Comparison of ENCODE assay signal across 19 mouse cellular contexts in the genomic region with DNA sequence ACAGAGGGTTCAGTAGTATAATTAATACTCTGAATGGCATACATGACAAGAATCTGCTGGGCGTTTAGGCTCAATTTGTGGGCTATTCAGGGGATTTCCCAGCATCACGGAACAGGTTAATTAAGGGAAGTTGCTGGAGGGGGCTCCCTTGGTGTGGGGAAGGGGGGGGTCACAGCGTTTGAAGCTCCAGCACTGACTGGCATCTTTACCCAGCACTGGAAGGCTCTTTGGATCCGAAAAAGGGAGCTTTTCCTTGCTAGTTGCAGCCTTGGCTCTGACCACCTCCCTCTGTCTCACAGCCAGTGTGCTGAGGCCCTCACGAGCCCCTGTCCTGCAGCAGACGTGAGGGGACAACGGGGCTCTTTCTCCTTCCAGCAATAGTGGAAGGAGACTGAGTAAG. TPM values are rescaled to one million over a fixed set of nuclear protein-coding genes. Genes with fewer than 3 reads are reported as not detected.
A peak's percentile ranks its signal among the peaks of the same experiment; 100 is the strongest.
DNase-seq lines count a peak whose midpoint lies in the region; ATAC-seq and TF ChIP-seq lines count a peak whose summit lies in the region.
"Had no signal": no experiment of that assay in that cellular context is flagged by ENCODE, and none has a peak within 500 bp of the region (broad histone marks: within the 10 kb centered on the region; RNA-seq: fewer than 3 reads in every experiment).

No protein-coding gene starts in this region.

- H3K4me3 ChIP-seq in layer of hippocampus, adult 2 months: no peak overlapping the region
- no peak overlapping the region for H3K4me3 ChIP-seq in forebrain, embryonic 11.5 days (ENCODE audit: low read depth, low read length)
- H3K4me3 ChIP-seq: erythroblast, embryonic 14.5 days; limb, embryonic 13.5 days; megakaryocyte, embryonic 14.5 days had no signal

- H3K36me3 ChIP-seq in forebrain, embryonic 11.5 days (ENCODE audit: control insufficient read depth, insufficient read depth, low read length): no peaks in the 10 kb centered on the region
- H3K36me3 ChIP-seq: limb, embryonic 13.5 days had no signal

- 29% methylated on average over 7 of the region's 7 CpGs for WGBS in forebrain, embryonic 11.5 days

- peaks cover 10% of the 10 kb centered on the region for H3K4me1 ChIP-seq in forebrain, embryonic 11.5 days (replicated peaks; ENCODE audit: control insufficient read depth, insufficient read depth, low read length)

- peak; percentile 70 for ATAC-seq in forebrain, embryonic 11.5 days (replicated peaks; ENCODE audit: low FRiP score)
- peak; percentile 66 to 83 for ATAC-seq in hematopoietic stem cell, adult 5-6 weeks (replicated peaks in 1 of 2; ENCODE audit: insufficient read depth in 1 of 2, low FRiP score in 2 of 2, low TSS enrichment in 1 of 2, low read depth in 1 of 2, poor library complexity in 2 of 2, severe bottlenecking in 2 of 2)
- ATAC-seq: activated CD4-positive, CD25-positive, alpha-beta regulatory T cell, adult 4 months had no signal

- no peaks in the 10 kb centered on the region for H3K27me3 ChIP-seq in forebrain, embryonic 11.5 days (ENCODE audit: control insufficient read depth, insufficient read depth, low read length)
- H3K27me3 ChIP-seq: limb, embryonic 13.5 days had no signal

- no peak overlapping the region for H3K4me2 ChIP-seq in forebrain, embryonic 11.5 days (ENCODE audit: low read depth, low read length, severe bottlenecking)
- H3K4me2 ChIP-seq: limb, embryonic 13.5 days had no signal

- peak overlapping the region; percentile 76 for H3K27ac ChIP-seq in layer of hippocampus, adult 2 months
- H3K27ac ChIP-seq in forebrain, embryonic 11.5 days (ENCODE audit: low read depth, low read length): peak overlapping the region; percentile 57; the same call in 1 of the 2 replicates
- H3K27ac ChIP-seq: limb, embryonic 13.5 days; liver, embryonic 14.5 days had no signal

- no peak for TF ChIP-seq CTCF in layer of hippocampus, adult 2 months (conservative IDR thresholded peaks at IDR 0.05)

- no peaks in the 10 kb centered on the region for H3K9me3 ChIP-seq in forebrain, embryonic 11.5 days (ENCODE audit: control insufficient read depth, low read length)
- H3K9me3 ChIP-seq: limb, embryonic 13.5 days; megakaryocyte, embryonic 14.5 days had no signal

- DNase-seq in layer of hippocampus, adult 2 months (ENCODE audit: low spot score in 2 of 2): no peak
- no peak for DNase-seq in layer of hippocampus, postnatal 14 days (ENCODE audit: low spot score in 2 of 2)
- peak; percentile 51 to 56 for DNase-seq in B cell, adult 2 months
- no peak for DNase-seq in forebrain, embryonic 11.5 days (ENCODE audit: low spot score)
- no peak for DNase-seq in right cerebral cortex, postnatal 14 days
- no peak for DNase-seq in kidney, postnatal 4 days
- no peak for DNase-seq in T-cell, adult 2 months (ENCODE audit: low spot score)
- DNase-seq: adrenal gland, postnatal 14 days; cerebellum, adult 18-20 months; heart, adult 18-20 months; heart, postnatal 4 days; right cerebral cortex, adult 18-20 months; thymus, postnatal 36 days had no signal

- peak overlapping the region; percentile 39; the same call in 1 of the 2 replicates for H3K9ac ChIP-seq in forebrain, embryonic 11.5 days (ENCODE audit: low read length)
- H3K9ac ChIP-seq: limb, embryonic 13.5 days; liver, embryonic 14.5 days had no signal

RNA-seq across cellular contexts. Expression of a gene that starts 42.5 kb away (rescaled TPM):
- 100 to 1,000 TPM; 585 to 647 TPM for total RNA-seq in layer of hippocampus, adult 2 months (2021)
- total RNA-seq in layer of hippocampus, postnatal 14 days (2021): 100 to 1,000 TPM; 592 to 608 TPM
- 5.1 and 6.6 TPM in 2 replicates for polyA plus RNA-seq in forebrain, embryonic 11.5 days (2014; fragmentation: Nextera tagmentation; extraction: Ambion mirVana)
- total RNA-seq in hematopoietic stem cell, adult 5-6 weeks (2017): 46.5 and 53.8 TPM in 2 replicates

Comparison
In these comparisons a context has a peak if more than half of its experiments do, and no peak if none do; other contexts are left out.
1. DNase-seq: peak in B cell, adult 2 months (2 of 2); none in layer of hippocampus, adult 2 months (0 of 2), layer of hippocampus, postnatal 14 days (0 of 2), forebrain, embryonic 11.5 days (single experiment), right cerebral cortex, postnatal 14 days (single experiment), kidney, postnatal 4 days (0 of 2) and T-cell, adult 2 months (single experiment).
2. RNA of a gene that starts 42.5 kb away (total RNA-seq): 585 to 647 TPM in layer of hippocampus, adult 2 months and 592 to 608 TPM in layer of hippocampus, postnatal 14 days; 46.5 to 53.8 TPM in hematopoietic stem cell, adult 5-6 weeks; every median in the first group is over 10 times any median in the second.